Mouse (Mus musculus) c-Kit-negative CD71-positive TER-119-positive erythroid progenitor cells, embryonic 14.5 days (primary cell): ENCODE results near the gene Tmem53.

Source experiments
- DNase-seq: peaks from one replicate; pipeline ENCODE4 v3.0.0-alpha.2; 2013; ENCODE audit warnings: low read depth, low spot score

Gene Tmem53

GRCm38 (mm10) chr4:117251801-117252316, at the start of gene Tmem53, which contains the start of gene Armh1:
Gene Tmem53 (plus strand): TSS chr4:117251951.
Gene Armh1 (minus strand): TSS chr4:117252125.
- peak; percentile 93 for DNase-seq

GRCm38 (mm10) chr4:117202046-117202991, 49.4 kb upstream of the Tmem53 start:
- no peak for DNase-seq

- DNase-seq, result no peak
Observed at GRCm38 (mm10) chr4:117202992-117203354, 48.8 kb upstream of the Tmem53 start.

- no peak for DNase-seq
Observed at GRCm38 (mm10) chr4:117209592-117209991, 42.2 kb upstream of the Tmem53 start.

DNA sequence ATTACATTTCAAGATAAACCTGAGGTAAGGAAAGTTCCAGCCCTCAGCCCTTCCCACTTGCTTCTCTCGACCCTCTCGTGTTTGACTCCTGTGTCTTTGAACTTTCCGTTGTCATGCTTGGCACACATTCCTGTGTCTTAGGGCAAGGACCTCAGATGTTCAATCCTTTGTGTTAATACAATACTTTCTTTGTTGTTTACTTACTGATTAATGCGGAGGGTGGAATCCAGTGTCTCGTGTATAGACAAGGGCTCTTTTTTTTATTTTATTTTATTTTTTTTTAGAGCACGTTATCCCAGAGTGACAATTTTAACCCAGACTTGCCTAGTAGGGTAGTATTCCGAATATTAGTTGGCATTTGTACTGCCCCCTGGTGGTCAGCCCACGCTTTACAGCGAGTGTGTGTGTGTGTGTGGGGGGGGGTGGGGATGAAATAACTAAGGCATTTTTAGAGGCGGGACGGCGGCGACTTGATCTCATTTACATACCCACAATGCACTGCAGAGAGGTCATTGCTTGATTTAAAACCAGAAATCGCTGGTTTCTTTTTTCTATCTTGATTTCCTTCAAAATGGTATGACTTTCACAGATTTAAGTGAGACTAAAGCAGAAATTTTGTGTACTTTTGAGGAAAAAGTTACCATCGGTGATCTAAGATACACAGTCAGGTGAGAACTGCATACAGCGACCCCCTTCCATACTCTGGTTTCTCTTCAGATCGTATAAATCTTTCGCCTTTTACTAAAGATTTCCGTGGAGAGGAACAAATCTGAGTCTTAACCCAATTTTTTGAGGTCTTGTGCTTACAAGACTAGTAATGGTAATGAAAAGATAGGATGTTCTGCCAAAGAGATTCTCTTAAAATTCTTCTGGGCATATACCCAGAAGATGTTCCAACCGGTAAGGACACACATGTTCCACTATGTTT, 41.3 kb upstream of the Tmem53 start:
- peak; percentile 40 for DNase-seq

GRCm38 (mm10) chr4:117214250-117214649, 37.5 kb upstream of the Tmem53 start:
- DNase-seq, result no peak

- DNase-seq, result no peak
Observed at GRCm38 (mm10) chr4:117217029-117217428, 34.7 kb upstream of the Tmem53 start.

DNA sequence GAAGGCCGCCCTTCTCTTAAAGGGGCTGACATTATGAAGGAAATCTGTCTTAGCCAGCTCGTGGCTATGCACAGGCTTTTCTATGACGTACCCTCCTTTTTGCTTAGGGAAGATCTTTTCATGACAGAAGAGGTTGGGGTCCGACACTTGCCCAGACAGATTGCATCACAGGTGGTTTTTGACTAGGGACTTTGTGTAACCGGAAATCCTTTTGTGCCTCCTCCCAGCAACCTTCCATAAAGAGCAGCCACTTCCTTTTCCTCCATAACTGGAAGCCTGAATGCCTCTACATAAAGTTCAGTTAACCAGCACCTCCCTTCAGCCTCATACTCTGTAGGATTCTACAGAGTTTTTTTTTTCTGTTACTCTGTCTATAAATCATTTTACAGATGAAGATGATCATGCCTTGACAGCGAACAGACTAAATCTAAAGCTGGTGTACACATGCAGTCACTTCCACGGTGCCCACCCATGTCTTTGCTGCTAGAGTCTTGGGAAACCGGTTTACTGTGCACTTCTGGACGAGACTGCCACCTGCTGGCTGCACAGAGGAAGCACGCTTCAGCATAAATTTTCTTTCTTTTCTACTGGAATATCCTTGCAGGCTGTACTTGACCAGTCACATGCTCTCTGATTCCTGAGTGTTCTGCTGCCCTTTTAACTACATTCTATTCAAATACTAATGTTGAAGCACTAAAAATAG, 33.1 kb upstream of the Tmem53 start:
- DNase-seq, result peak; percentile 34

GRCm38 (mm10) chr4:117220741-117221515, 30.8 kb upstream of the Tmem53 start:
- DNase-seq, result no peak

DNA sequence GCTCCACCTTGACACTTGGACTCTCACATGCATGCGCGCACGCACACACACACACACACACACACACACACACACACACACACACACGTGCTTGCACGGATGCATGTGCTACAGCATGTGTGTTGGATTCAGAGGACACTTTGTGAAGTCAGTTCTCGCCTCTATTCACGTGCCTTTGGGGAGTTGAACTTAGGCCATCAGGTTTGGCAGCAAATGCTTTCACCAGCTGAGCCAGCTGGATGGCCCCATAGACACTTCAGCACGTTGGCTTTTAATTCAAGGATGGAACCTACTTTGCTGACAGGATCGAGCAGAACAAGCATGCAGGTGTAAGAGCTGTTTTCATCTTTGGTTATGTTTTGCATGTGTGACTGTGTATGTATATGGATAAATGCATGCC, 29.9 kb upstream of the Tmem53 start:
- DNase-seq, result no peak

GRCm38 (mm10) chr4:117223001-117223400, 28.8 kb upstream of the Tmem53 start:
- DNase-seq, result no peak

DNA sequence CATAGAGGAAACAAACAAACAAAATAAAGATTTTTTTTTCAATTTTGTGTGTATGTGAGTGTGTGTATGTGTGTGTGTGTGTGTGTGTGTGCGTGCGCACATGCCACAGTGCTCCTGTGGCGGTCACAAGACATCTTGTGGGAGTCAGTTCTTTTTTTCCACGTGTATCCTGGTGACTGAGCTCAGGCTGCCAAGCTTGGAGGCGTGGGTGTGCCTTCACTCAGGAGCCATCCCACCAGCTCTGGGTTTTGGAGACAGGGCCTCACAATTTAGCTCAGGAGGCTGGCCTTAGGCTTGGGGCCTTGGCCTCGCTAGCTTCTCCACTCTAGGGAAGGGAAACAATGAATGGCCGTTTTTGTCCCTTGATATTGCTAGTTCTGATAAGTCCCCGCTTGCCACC, 27.6 kb upstream of the Tmem53 start:
- DNase-seq, result no peak

DNA sequence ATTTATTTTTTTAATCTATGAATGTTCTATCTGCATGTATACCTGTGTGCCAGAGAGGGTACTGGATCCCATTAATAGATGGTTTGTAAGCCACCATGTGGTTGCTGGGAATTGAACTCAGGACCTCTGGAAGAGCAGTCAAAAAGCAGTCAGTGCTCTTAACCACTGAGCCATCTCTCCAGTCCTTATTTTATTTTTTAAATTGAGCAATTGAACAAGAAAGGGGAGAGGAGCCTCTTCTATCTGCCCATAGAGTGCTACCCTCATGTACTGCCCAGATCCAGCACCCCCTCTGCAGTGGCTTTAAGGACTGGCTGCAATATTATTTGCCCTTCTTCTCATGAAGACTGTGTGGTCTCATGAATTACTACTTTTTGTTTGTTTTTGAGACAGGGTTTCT, 26.5 kb upstream of the Tmem53 start:
- DNase-seq, result no peak

GRCm38 (mm10) chr4:117229590-117229989, 22.2 kb upstream of the Tmem53 start:
- DNase-seq, result no peak

DNA sequence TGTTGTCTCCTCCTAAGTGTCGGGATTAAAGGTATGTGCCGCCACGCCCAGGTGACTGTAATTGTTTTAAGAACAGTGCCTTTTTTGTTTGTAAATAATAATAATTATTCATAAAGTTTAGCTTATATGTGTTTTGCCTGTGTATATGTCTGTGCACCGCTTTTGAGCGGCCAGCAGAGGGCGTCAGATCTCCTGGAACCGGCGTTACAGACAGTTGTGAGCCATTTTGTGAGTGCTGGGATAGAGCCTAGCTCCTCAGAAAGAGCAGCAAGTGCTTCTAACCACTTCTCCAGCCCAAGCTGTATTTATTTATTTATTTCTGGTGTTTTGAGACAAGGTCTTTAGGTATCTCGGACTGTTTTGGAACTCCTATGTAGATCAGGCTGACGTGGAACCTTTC, 21.4 kb upstream of the Tmem53 start:
- DNase-seq, result no peak

- no peak for DNase-seq
Observed at GRCm38 (mm10) chr4:117231208-117231607, 20.5 kb upstream of the Tmem53 start.

DNA sequence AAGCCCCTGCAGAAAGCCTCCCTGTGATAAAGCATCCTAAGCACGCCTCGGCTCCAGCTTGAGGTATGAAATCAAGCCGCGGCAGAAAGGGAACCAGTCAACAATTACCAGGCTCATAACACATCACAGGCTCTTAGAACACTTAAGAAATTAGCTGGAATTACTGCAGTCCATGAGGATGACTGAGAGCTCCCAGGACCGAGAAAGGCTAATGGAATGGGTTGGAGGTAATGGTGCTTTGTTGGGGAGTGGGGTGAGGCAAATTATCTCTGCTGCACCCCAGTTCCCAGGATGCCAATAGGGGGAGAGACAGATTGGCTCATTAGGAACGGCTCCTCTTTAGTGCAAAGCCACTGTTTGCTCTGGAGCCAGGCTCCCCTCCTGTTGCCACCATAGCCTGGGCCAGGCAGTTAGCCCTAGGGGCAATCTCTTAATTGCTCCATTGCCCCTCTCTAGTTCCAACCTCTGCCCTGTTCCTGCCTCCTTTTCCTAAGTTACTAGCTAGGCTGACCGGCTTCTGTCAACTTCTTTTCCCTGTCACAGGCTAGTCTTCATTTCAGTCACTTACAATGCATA, 17.5 kb upstream of the Tmem53 start:
- DNase-seq, result no peak

GRCm38 (mm10) chr4:117235822-117236221, 15.9 kb upstream of the Tmem53 start:
- DNase-seq, result no peak

DNA sequence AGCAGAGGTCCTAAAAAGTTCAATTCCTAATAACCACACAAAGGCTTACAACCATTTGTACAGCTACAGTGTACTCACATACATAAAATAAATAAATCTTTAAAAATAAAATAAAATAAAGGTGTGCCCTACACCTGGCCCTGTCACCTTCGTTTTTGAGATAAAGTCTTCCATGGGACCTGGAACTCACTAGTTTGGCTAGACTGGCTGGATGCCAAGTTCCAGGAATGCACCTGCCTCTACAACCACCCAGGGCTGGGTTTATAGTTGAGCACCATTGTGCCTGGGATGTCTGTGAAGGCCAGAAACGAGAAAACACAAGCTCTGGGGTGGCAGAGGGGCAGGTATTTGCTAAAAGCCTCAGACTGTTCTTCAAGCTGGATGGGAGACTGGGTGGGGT, 12.6 kb upstream of the Tmem53 start:
- no peak for DNase-seq

DNA sequence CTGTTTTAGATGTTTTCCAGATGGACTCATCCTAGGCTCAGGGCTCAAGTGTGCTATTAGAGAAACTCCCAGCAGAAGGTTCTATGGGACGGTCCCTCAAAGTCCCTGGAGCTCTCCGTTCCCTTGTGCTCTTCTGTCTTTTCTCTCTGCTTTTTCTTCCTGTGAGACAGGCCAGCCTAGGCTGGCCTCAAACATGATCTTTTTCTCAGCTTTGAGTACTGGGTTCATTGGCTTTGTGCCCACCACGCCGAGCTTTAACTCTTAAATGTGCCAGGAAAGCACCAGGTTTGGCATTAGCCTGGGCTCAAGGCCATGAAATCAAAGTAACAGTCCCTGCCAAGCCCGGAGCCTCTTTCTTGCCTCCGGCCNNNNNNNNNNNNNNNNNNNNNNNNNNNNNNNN, 10.9 kb upstream of the Tmem53 start:
- no peak for DNase-seq
